Mouse (Mus musculus) E14TG2a.4 (cell line): ENCODE measurements at regions not wholly inside any gene's neighbourhood (a gene's known extent, or its start where the extent isn't known, plus 50 kb on each side); places are given as distances from the start of the nearest gene placed in this dataset.

Experiments
- CTCF ChIP-seq: conservative IDR thresholded peaks from 2 replicates; pipeline ENCODE4 v1.5.1; 2014; ENCODE audit warnings: low read length
- POU5F1 ChIP-seq: IDR thresholded peaks from 2 replicates; pipeline ENCODE4 v1.6.1; 2014; ENCODE audit warnings: low read length, borderline replicate concordance

DNA sequence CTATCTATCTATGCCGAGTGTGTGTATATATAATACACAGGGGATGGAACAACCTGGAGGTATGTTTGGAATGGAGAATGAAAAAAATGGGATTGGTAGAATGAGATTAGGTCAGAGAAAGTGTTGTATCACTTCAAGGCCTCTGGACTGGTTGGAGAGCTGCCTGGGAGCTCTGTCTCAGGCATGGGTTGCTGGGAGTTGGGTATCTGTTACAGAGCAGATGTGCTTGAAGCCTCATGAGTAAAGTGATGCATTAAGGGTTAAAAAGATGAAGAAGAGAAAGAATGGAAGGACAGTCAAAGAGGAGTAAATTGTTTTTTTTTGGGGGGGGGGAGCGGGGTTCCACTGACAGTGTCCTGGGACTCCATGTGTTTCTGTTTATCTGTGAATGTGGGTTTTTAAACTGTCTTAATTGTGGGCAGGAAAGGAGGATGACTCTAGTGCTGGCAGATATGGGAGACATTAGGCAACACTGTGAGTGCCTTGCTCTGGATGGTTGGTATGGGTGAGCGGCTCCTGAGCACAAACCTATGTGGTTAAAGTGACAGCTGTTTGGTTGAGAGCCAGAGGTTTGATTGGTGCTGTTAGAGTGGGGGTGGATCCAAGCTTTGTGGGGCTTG lies 611.8 kb upstream of the Fam160b2 start:
- TF ChIP-seq CTCF (no peak), POU5F1 (no peak)
